In genomic region chr1:187285735-187286134, GRCm38 (mm10) we compare ENCODE assay signal across 15 mouse cellular contexts.
DNase-seq lines count a peak whose midpoint lies in the region; ATAC-seq lines count a peak whose summit lies in the region.
"Had no signal": no experiment of that assay in that cellular context is flagged by ENCODE, and none has a peak within 500 bp of the region (broad histone marks: within the 10 kb centered on the region; RNA-seq: fewer than 3 reads in every experiment).

No protein-coding gene starts in this region.

- peak; percentile 28 to 54 for DNase-seq in adrenal gland, adult (ENCODE audit: inconsistent age in 2 of 2, low spot score in 1 of 2)
- DNase-seq in adrenal gland, postnatal 4 days (ENCODE audit: low spot score in 2 of 2), result no peak
- peak; percentile 12 for DNase-seq in gastrocnemius, postnatal 10 days
- DNase-seq in gastrocnemius, adult 18-20 months (ENCODE audit: low spot score), result no peak
- DNase-seq in lung, postnatal 36 days, result peak; percentile 20
- no peak for DNase-seq in lung, postnatal 4 days
- DNase-seq in NIH3T3 (ENCODE audit: low read depth), result peak; percentile 31
- DNase-seq: cerebellum, adult 18-20 months; cerebellum, postnatal 14 days; forebrain, postnatal 0 days; heart, adult 18-20 months; kidney, adult 11 months; kidney, postnatal 36 days; liver had no signal

- no peak for ATAC-seq in erythroblast, adult 5-6 weeks (replicated peaks; ENCODE audit: low FRiP score, poor library complexity, severe bottlenecking)
- ATAC-seq: forebrain, postnatal 0 days had no signal

Comparison
In these comparisons a context has a peak if more than half of its experiments do, and no peak if none do; other contexts are left out.
1. DNase-seq: peak in adrenal gland, adult (2 of 2), gastrocnemius, postnatal 10 days (single experiment), lung, postnatal 36 days (single experiment) and NIH3T3 (single experiment); none in adrenal gland, postnatal 4 days (0 of 2), gastrocnemius, adult 18-20 months (single experiment) and lung, postnatal 4 days (0 of 2).